Mouse (Mus musculus): ENCODE measurements at regions not wholly inside any gene's neighbourhood (a gene's known extent, or its start where the extent isn't known, plus 50 kb on each side); places are given as distances from the start of the nearest gene placed in this dataset.
A peak's percentile ranks its signal among the peaks of the same experiment; 100 is the strongest.
"Not testable (repeated sequence)": the region's sequence is repeated elsewhere in the genome, so short reads cannot be mapped to it uniquely, and the experiment has no call there.

- WGBS: 94% methylated on average over 1 of the region's 1 CpGs
- no peak for DNase-seq (ENCODE audit: low spot score)
- Histone ChIP-seq H3K27me3 (ENCODE audit: insufficient read depth, poor library complexity, severe bottlenecking) (no peaks in the 10 kb centered on the region), H3K4me1 (replicated peaks) (no peaks in the 10 kb centered on the region), H3K27ac (no peak overlapping the region), H3K36me3 (no peaks in the 10 kb centered on the region), H3K9me3 (no peaks in the 10 kb centered on the region), H3K4me3 (no peak overlapping the region)
Observed at GRCm38 (mm10) chr3:39809586-39809985, 721.5 kb upstream of the Intu start.

- WGBS: 29% methylated on average over 6 of the region's 6 CpGs
- Histone ChIP-seq H3K9me3 (no peaks in the 10 kb centered on the region), H3K27me3 (ENCODE audit: insufficient read depth, poor library complexity, severe bottlenecking) (no peaks in the 10 kb centered on the region), H3K4me1 (replicated peaks) (no peaks in the 10 kb centered on the region), H3K36me3 (no peaks in the 10 kb centered on the region), H3K27ac (no peak overlapping the region), H3K4me3 (no peak overlapping the region)
- DNase-seq (ENCODE audit: low spot score): peak; percentile 45
Observed at GRCm38 (mm10) chr3:39814814-39815213, 716.3 kb upstream of the Intu start.

GRCm38 (mm10) chr3:39830488-39831056, 700.5 kb upstream of the Intu start:
- Histone ChIP-seq H3K4me1 (replicated peaks) (no peaks in the 10 kb centered on the region), H3K9me3 (no peaks in the 10 kb centered on the region), H3K27ac (no peak overlapping the region), H3K27me3 (ENCODE audit: insufficient read depth, poor library complexity, severe bottlenecking) (no peaks in the 10 kb centered on the region), H3K4me3 (no peak overlapping the region), H3K36me3 (no peaks in the 10 kb centered on the region)
- no peak for DNase-seq (ENCODE audit: low spot score)
- 85% methylated on average over 8 of the region's 8 CpGs for WGBS

GRCm38 (mm10) chr3:39838377-39839145, 692.5 kb upstream of the Intu start:
- 77% methylated on average over 6 of the region's 6 CpGs for WGBS
- DNase-seq (ENCODE audit: low spot score): no peak
- H3K27ac ChIP-seq: no peak overlapping the region
- H3K9me3 ChIP-seq: no peaks in the 10 kb centered on the region
- H3K4me3 ChIP-seq: no peak overlapping the region
- H3K27me3 ChIP-seq (ENCODE audit: insufficient read depth, poor library complexity, severe bottlenecking): no peaks in the 10 kb centered on the region
- no peaks in the 10 kb centered on the region for H3K36me3 ChIP-seq
- H3K4me1 ChIP-seq (replicated peaks): no peaks in the 10 kb centered on the region

- H3K4me3 ChIP-seq: no peak overlapping the region
- no peak for DNase-seq (ENCODE audit: low spot score)
- 89% methylated on average over 5 of the region's 5 CpGs for WGBS
- no peaks in the 10 kb centered on the region for H3K9me3 ChIP-seq
- no peaks in the 10 kb centered on the region for H3K4me1 ChIP-seq (replicated peaks)
- H3K27ac ChIP-seq: no peak overlapping the region
- no peaks in the 10 kb centered on the region for H3K27me3 ChIP-seq (ENCODE audit: insufficient read depth, poor library complexity, severe bottlenecking)
- no peaks in the 10 kb centered on the region for H3K36me3 ChIP-seq
Observed at GRCm38 (mm10) chr3:39840946-39841345, 690.1 kb upstream of the Intu start.

- Histone ChIP-seq H3K36me3 (no peaks in the 10 kb centered on the region), H3K4me3 (no peak overlapping the region), H3K4me1 (replicated peaks) (no peaks in the 10 kb centered on the region), H3K27me3 (ENCODE audit: insufficient read depth, poor library complexity, severe bottlenecking) (no peaks in the 10 kb centered on the region), H3K27ac (no peak overlapping the region), H3K9me3 (no peaks in the 10 kb centered on the region)
- WGBS: 93% methylated on average over 2 of the region's 2 CpGs
- DNase-seq (ENCODE audit: low spot score): no peak
Observed at GRCm38 (mm10) chr3:39845123-39845522, 686.0 kb upstream of the Intu start.

- Histone ChIP-seq H3K36me3 (no peaks in the 10 kb centered on the region), H3K9me3 (no peaks in the 10 kb centered on the region), H3K4me1 (replicated peaks) (no peaks in the 10 kb centered on the region), H3K4me3 (no peak overlapping the region), H3K27ac (no peak overlapping the region), H3K27me3 (ENCODE audit: insufficient read depth, poor library complexity, severe bottlenecking) (no peaks in the 10 kb centered on the region)
- 91% methylated on average over 6 of the region's 6 CpGs for WGBS
- no peak for DNase-seq (ENCODE audit: low spot score)
Observed at GRCm38 (mm10) chr3:39848829-39849228, 682.3 kb upstream of the Intu start.

- Histone ChIP-seq H3K9me3 (no peaks in the 10 kb centered on the region), H3K27ac (0 out of 2 replicates have a peak overlapping the region, but pooled peaks have one; percentile 20), H3K36me3 (no peaks in the 10 kb centered on the region), H3K4me3 (no peak overlapping the region), H3K27me3 (ENCODE audit: insufficient read depth, poor library complexity, severe bottlenecking) (no peaks in the 10 kb centered on the region), H3K4me1 (replicated peaks) (no peaks in the 10 kb centered on the region)
- DNase-seq (ENCODE audit: low spot score): no peak
- 62% methylated on average over 9 of the region's 9 CpGs for WGBS
Observed at GRCm38 (mm10) chr3:39857214-39857839, 673.8 kb upstream of the Intu start.

GRCm38 (mm10) chr3:39876046-39876445, 655.0 kb upstream of the Intu start:
- not testable (repeated sequence) for H3K36me3 ChIP-seq; H3K27me3 ChIP-seq (ENCODE audit: insufficient read depth, poor library complexity, severe bottlenecking); H3K9me3 ChIP-seq; DNase-seq (ENCODE audit: low spot score); H3K4me3 ChIP-seq; H3K27ac ChIP-seq; H3K4me1 ChIP-seq (replicated peaks)
- 80% methylated on average over 1 of the region's 1 CpGs for WGBS

- DNase-seq (ENCODE audit: low spot score): no peak
- no peak overlapping the region for H3K27ac ChIP-seq
- H3K27me3 ChIP-seq (ENCODE audit: insufficient read depth, poor library complexity, severe bottlenecking): no peaks in the 10 kb centered on the region
- no peaks in the 10 kb centered on the region for H3K36me3 ChIP-seq
- H3K4me1 ChIP-seq (replicated peaks): no peaks in the 10 kb centered on the region
- H3K4me3 ChIP-seq: no peak overlapping the region
- WGBS: 66% methylated on average over 4 of the region's 4 CpGs
- H3K9me3 ChIP-seq: no peaks in the 10 kb centered on the region
Observed at GRCm38 (mm10) chr3:39884370-39884769, 646.7 kb upstream of the Intu start.

- WGBS: 91% methylated on average over 5 of the region's 5 CpGs
- Histone ChIP-seq H3K4me1 (replicated peaks) (no peaks in the 10 kb centered on the region), H3K27me3 (ENCODE audit: insufficient read depth, poor library complexity, severe bottlenecking) (no peaks in the 10 kb centered on the region), H3K9me3 (no peaks in the 10 kb centered on the region), H3K4me3 (no peak overlapping the region), H3K36me3 (no peaks in the 10 kb centered on the region), H3K27ac (no peak overlapping the region)
- no peak for DNase-seq (ENCODE audit: low spot score)
Observed at GRCm38 (mm10) chr3:39888376-39888775, 642.7 kb upstream of the Intu start.

GRCm38 (mm10) chr3:39889222-39889621, 641.9 kb upstream of the Intu start:
- H3K4me3 ChIP-seq: no peak overlapping the region
- no peak overlapping the region for H3K27ac ChIP-seq
- H3K36me3 ChIP-seq: no peaks in the 10 kb centered on the region
- H3K27me3 ChIP-seq (ENCODE audit: insufficient read depth, poor library complexity, severe bottlenecking): no peaks in the 10 kb centered on the region
- no peaks in the 10 kb centered on the region for H3K9me3 ChIP-seq
- no peaks in the 10 kb centered on the region for H3K4me1 ChIP-seq (replicated peaks)
- 89% methylated on average over 2 of the region's 2 CpGs for WGBS
- no peak for DNase-seq (ENCODE audit: low spot score)

- Histone ChIP-seq H3K27ac (no peak overlapping the region), H3K4me1 (replicated peaks) (no peaks in the 10 kb centered on the region), H3K36me3 (no peaks in the 10 kb centered on the region), H3K4me3 (no peak overlapping the region), H3K9me3 (no peaks in the 10 kb centered on the region), H3K27me3 (ENCODE audit: insufficient read depth, poor library complexity, severe bottlenecking) (no peaks in the 10 kb centered on the region)
- no peak for DNase-seq (ENCODE audit: low spot score)
- 74% methylated on average over 5 of the region's 5 CpGs for WGBS
Observed at GRCm38 (mm10) chr3:39898961-39899360, 632.1 kb upstream of the Intu start.

Measured in hindbrain, embryonic 10.5 days (tissue).